Mouse (Mus musculus) kidney, postnatal 0 days (tissue): ENCODE data around the gene Ttf1. TPM values are rescaled to one million over a fixed set of nuclear protein-coding genes. Genes with fewer than 3 reads are reported as not detected.

Experiments
- ATAC-seq: fragments of 200-750 bp; cut with Nextera tagmentation; replicated peaks from 2 replicates; pipeline ENCODE4 v1.8.0; 2017; ENCODE audit warnings: low read depth, moderate number of reproducible peaks, moderate TSS enrichment, moderate library complexity; ENCODE audit not compliant: low FRiP score
- DNase-seq: peaks from one replicate; pipeline ENCODE4 v3.0.0-alpha.2; 2016; ENCODE audit warnings: low spot score
- H3K27ac ChIP-seq: fragments of 300-500 bp; sonication (generic); 2 replicates; pipeline ENCODE4 v1.5.1; 2014; ENCODE audit warnings: mild to moderate bottlenecking
- H3K27me3 ChIP-seq: fragments of 300-500 bp; sonication (generic); 2 replicates; pipeline ENCODE4 v1.6.1; 2014; ENCODE audit warnings: low read length, mixed read lengths; ENCODE audit not compliant: insufficient read depth
- H3K36me3 ChIP-seq: fragments of 300-500 bp; sonication (generic); 2 replicates; pipeline ENCODE4 v1.6.1; 2014; ENCODE audit warnings: low read length, mixed read lengths; ENCODE audit not compliant: insufficient read depth
- H3K4me1 ChIP-seq: fragments of 300-500 bp; sonication (generic); replicated peaks from 2 replicates; pipeline ENCODE4 v1.6.1; 2014; ENCODE audit warnings: antibody characterized with exemption, low read length, mixed read lengths; ENCODE audit not compliant: insufficient read depth
- H3K4me2 ChIP-seq: fragments of 300-500 bp; sonication (generic); 2 replicates; pipeline ENCODE4 v1.6.1; 2014; ENCODE audit warnings: mild to moderate bottlenecking, low read length, moderate library complexity, mixed read lengths
- H3K4me3 ChIP-seq: fragments of 300-500 bp; sonication (generic); replicated peaks from 2 replicates; pipeline ENCODE4 v1.5.1; 2014; ENCODE audit warnings: low read depth, low read length
- H3K9ac ChIP-seq: fragments of 300-500 bp; sonication (generic); 2 replicates; pipeline ENCODE4 v1.6.1; 2014; ENCODE audit warnings: low read depth, low read length
- H3K9me3 ChIP-seq: fragments of 300-500 bp; sonication (generic); replicated peaks from 2 replicates; pipeline ENCODE4 v1.6.1; 2016; ENCODE audit warnings: low read length, inconsistent platforms, mixed read lengths
- CTCF ChIP-seq: IDR thresholded peaks from 2 replicates; pipeline ENCODE4 v1.5.1; 2016; ENCODE audit warnings: antibody characterized with exemption, low read depth, mild to moderate bottlenecking, moderate library complexity
- polyA plus RNA-seq: library from polyadenylated mRNA; unstranded; fragments of >200 nt; fragmentation: Nextera tagmentation; extraction: Ambion mirVana; gene quantifications from 2 replicates; pipeline ENCODE4 v1.2.1, GENCODE M21; 2015

Gene Ttf1
- polyA plus RNA-seq, 1 experiment from 2014 or later, result 6.6 TPM

DNA sequence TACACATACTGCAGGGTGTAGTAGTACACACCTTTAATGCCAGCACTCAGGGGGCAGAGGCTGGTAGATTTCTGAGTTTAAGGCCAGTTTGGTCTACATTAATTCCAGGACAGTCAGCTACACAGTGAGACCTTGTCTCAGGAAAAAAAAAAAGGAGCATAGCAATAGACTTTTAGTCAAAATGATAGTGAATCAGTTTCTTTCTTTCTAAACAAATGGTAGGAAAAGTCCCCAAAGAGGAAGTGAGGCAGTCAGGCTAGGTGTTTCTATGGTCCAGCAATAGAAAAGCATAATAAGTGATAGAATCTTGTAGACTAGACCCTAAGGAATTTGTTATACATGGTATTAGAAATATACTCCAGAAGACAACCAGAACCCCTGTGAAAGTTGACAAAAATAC, 75.1 kb downstream of the Ttf1 start:
- Histone ChIP-seq H3K4me1 (no peaks in the 10 kb centered on the region), H3K4me2 (no peak overlapping the region), H3K9ac (no peak overlapping the region), H3K27me3 (no peaks in the 10 kb centered on the region), H3K36me3 (peaks cover 30% of the 10 kb centered on the region), H3K4me3 (no peak overlapping the region), H3K27ac (no peak overlapping the region), H3K9me3 (no peaks in the 10 kb centered on the region)
- TF ChIP-seq CTCF, result no peak
- ATAC-seq (no peak), DNase-seq (no peak)

Other genes starting within 250 kb of the Ttf1 start
- gene Gtf3c4, start 219.9 kb upstream of the Ttf1 start, polyA plus RNA-seq, result 9.3 and 9.9 TPM in 2 replicates
- gene Ddx31, start 219.9 kb upstream of the Ttf1 start, polyA plus RNA-seq, result 8.7 and 9.7 TPM in 2 replicates
- gene Barhl1, start 143.6 kb upstream of the Ttf1 start, polyA plus RNA-seq, result not detected in 2 replicates
- 0.14 and 0.36 TPM in 2 replicates for gene Cfap77, start 5.2 kb upstream of the Ttf1 start, polyA plus RNA-seq
- 6.8 and 7.7 TPM in 2 replicates for gene Setx, start 63.9 kb downstream of the Ttf1 start, polyA plus RNA-seq
- 2.4 TPM in 2 replicates for gene Ntng2, start 192.7 kb downstream of the Ttf1 start, polyA plus RNA-seq